Mouse (Mus musculus): ENCODE data around the gene Tex14.

The Tex14 gene

DNA sequence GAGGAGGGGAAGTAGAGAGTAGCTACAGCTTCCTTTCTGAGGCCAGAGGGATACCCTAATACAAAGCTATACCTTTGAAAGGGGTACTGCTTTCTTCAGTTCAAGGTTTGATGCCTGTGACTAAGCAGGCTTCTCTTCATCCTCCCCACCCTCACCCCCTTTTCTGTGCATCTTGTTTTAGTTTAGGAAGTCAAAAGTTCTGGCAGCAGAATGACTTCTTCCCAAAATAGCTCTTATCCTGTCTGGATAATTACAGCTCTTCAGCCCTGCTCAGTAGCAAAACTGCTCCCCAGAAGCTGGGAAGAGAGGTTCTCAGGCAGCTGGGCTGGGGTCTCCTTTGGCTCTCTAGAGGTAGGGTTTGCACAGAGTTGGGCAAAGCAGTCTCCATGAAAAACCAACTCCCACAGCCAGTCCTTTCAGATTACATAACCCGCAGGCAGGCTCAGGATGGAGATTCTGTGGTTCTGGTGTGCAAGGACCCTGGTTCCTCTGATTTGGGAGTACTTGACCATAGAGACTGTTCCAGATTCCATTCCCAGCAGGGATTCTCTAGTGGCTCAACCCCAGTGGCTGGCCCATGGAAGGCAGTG is 166.6 kb downstream of the Tex14 start:
- DNase-seq (ENCODE audit: extremely low spot score): no peak

DNA sequence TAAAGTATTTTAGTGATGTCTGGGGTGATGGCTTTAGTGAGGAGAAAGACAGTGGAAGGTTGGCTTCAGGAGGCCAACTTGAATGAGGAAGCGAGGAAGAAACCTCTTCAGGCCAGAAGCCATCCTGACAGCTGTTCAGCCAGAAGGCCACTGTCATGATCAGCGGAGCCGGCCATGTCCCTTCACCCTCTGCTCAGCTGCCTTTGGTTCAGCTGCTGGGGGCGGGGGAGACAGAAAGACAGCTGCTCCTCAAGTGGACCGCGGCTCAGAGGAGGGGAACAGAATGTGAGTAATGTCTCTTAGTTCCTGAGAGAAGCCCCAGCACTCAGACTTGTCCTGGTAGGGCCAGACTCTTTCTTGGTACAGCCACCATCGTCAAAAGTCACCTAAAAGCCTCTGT is 168.9 kb downstream of the Tex14 start:
- DNase-seq (ENCODE audit: extremely low spot score): no peak

DNA sequence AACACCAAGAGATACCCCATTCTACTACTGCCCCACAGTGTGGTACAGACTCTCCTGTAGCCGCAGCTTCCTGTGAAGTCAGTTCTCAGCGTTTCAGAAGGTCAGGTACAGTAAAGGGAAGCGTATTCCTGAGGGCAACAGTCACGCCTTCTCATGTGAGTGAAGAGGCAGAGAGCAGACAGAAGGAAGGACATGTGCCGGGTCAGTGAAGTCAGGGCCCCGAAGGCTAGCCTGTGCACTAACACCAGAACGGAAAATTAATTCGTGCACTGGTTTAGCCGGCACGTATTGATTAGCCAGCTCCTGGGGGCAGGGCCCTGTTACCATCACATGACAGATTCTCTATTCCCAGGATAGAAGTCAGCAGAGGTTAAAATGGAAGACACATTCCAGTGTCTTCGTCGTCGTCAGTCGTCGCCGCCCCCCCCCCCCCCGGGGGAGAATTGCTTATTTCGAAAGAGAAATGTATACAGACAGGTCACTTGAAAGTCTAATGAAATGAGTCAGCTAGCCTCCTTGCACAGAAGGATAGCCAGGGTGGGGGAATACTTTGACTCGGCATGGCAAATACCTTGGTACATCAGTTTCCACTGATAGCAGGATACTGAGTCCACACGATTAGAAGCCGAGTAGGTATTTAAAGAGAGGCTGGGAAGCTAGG is 169.8 kb downstream of the Tex14 start:
- DNase-seq (ENCODE audit: extremely low spot score): no peak

DNA sequence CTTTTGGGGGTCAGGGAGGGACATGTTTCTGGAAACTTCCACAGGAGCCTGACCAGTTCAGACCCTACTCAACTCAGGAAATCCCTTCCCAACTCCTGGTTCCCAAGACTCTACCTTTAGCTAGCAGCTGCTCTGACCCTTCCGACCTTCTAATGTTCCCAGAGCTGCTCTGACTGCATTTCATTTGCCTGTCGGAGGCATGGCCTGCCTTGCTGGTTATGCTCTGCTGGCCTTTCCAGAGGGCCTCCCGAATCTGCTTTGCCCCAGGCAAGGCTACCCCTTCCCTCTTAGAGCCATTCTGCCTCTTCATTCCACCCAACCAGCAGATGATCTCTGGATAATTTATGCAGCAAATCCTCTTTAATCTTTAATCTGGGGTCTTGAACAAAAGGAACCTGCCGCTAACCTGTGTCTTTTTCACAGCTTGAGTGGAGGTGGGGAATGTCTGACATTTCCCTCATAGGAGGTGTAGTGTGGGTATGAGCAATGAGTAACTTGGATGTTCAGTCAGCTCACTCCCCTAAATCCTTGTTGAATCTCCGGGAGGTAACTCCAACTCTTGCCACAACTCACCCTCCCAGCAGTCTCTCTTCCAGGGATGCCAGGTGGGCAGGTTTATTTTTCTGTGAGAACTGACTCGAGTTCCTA is 172.9 kb downstream of the Tex14 start:
- DNase-seq (ENCODE audit: extremely low spot score): no peak

DNA sequence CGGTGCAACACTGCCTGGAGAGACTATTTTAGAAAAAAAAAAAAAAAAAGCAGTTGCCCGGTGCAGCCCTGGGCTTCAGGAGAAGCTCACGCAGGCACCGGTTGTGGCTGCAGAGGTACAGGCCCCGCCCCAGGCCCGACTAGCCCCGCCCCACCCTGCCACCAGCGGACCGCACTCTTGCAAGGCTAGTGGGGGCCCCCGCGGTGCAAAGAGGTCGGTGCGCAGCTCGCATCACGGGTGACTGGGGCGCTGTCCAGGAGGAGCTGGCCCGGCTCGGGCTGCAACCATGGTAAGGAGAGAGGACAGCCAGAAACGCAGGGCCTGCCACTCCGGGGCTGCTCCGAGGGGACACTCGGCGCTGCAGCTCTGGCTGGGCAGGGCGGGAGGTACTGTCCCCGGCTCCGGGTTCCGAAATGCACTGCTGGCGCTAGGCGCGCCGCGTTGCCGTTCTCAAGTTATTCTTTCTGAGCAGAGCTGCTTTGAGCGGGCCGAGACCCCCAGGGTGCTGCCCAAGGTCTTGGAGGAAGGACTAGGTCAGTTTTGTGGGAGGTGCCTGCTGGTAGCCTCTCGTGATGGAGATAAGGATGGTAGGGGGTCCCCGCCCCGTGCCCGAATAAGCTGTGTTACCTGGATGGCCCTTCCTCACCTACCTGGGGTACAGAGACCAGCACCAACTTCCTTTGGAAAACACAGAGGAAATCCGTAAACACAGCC is 173.5 kb downstream of the Tex14 start:
- DNase-seq (ENCODE audit: extremely low spot score): peak; percentile 71

DNA sequence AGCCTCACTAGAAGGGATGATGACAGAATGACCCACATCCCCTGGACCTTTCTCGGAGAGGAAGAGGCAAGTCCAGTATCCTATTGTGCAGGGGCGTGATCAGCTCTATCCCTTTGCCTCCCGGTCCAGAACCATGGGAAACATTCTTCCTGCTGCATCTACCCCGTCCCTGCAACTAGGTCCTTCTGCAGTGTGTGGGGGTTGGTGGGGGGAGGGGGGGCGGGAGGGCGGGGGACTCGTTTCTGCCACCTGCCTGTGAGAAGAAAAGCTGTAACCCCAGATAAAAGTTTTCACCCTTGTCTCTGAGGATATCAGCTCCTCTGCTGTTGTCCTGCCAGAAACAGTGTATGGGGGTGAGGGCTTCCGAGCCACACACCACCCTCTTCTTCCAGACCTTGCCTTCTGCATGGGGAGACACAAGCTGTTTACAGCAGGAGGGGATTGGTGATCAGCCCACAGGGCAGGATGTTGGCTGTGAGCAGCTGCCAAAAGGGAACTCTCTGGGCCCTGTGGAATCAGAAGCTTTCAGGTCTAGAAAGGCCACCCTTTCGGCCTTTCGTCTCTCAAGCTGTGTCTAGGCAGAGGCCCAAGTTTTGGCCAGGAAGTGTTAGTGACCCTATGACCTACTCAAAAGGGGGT is 174.2 kb downstream of the Tex14 start:
- DNase-seq (ENCODE audit: extremely low spot score): peak; percentile 27

DNA sequence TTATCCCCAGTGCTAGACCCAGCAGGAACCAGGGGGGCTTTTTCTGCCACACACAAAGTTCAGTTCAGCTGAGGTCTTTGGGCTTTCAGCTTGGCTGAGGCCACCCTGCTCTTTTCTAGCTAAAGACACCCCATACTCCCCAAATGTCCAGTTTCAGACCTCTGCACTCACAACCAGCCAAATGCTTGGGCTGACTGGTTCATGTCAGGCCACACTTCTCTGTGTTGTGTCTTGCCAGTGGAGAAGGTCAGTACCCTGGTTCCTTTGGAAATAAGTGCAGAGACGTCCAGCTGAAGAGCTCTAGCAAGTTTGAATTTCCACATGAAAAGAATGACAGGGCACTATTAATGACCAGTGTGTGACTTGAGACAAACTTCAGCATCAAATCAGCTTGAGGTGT is 174.8 kb downstream of the Tex14 start:
- DNase-seq (ENCODE audit: extremely low spot score): no peak

DNA sequence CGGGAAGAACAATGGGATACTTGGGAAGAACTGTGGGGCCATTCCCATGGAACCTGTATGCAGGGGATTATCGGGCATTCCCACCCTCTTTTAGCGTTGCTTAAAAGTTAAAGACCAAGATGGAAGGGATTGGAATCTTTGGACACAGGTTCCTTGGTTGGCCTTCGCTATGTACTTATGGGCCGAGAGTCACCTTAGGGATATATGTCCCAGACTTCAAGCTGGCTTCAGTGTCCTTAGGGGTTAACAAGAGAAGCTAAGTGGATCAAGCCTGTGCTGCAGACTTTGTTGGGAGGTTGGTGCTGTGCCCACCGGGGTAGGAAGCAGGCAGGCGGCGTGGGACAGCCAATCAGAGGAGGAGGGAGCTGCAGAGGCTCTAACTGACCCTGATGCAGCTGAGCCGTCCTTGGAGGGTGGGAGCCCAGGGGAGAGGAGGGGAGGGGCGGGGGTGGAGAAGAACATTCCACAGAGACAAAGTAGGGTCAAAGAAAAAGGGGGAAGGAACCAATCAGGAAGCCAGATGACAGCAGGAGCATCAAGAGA is 175.7 kb downstream of the Tex14 start:
- DNase-seq (ENCODE audit: extremely low spot score): no peak

DNA sequence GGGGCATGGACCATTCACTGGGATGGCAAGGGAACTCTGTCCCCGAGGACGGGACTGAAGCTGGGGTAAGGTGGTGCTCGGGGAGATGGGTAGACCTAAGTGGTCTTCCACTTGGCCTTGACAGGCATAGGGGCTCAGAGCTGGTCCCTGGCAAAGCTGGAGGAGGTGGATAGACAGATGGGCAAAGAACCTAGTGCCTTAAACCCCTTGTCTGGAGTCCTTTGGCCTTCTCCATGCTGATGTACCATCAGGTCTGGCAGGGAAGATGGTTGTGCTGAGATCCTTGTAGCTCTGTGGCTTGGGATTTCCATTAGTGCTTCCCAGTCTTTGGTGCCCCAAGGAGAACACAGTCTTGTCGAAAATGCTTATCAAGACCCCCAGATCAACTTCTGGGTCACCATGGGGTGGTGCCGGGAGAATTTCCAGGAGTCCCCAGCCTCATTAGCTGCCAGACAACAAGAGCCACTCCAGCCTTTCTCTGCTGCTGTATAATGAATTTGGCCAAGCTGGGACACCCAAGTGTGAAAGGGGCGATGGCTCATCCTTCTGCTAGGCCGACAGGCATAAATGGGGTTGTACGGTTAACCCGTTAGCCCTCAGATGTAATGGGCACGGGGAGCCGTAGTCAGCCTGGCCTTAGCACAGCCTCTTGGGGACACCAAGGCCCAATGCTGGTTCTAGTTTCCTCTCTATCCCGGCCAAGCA is 176.4 kb downstream of the Tex14 start:
- DNase-seq (ENCODE audit: extremely low spot score): no peak

DNA sequence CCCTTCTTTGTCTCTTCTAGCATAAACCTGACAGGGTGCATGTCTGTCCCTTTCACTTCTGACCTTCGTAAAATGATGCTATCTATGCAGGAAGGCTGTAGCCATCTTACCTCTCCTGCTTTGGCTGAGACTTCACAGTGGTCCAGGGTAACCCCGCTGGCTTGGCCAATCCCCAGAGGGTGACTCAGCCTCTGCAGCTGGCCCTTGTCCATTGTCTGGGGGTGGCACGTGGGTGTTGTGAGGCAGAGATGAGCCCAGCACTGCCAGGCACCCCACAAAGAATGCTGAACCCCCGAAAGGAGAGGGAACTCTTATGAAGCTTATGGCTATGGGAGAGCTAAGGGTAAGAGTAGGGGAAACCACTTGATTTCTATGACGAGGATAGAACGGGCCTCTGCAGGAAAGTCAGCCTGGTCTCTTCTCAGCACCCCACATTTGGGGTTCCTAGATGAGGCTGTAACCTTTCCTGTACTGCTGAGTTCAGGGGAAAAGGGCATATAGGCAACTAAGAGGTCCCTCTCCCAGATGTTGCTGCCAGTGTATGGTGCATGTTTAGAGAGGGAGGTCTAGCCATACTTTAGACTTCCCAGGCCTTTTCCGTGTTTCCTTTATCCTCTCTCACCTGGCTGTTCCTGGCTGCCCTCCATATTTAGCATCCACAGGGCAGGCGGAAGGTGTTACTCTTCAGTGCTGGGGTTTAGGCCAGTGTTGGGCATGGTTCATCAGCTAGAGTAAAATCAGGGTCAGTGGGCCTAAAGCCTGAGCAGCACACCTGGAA is 177.3 kb downstream of the Tex14 start:
- no peak for DNase-seq (ENCODE audit: extremely low spot score)

DNA sequence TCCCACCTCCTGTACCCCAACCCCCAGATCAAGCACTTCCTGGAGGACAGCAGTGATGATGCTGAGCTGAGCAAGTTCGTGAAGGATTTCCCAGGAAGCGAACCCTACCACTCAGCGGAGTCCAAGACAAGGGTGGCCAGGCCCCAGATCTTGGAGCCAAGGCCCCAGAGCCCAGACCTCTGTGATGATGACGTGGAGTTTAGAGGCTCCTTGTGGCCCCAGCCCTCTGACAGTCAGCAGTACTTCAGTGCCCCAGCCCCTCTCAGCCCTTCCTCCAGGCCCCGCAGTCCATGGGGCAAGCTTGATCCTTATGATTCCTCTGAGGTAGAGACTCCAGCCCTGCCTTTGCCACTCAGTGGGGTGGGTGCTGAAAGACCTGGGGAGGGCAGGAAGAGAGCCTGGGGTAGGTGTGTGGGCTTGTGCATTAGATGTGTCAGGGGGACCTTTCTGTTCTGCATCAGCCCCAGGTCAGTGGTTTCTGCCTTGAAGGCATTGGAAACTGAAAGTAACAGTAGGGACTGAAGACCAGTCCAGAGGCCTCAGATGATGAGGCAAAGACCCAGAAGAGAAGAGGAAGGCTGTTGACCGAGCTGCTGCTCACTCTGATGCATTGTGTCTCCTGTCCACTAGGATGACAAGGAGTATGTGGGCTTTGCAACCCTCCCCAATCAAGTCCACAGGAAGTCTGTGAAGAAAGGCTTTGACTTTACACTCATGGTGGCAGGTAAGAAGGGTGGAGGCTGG is 178.6 kb downstream of the Tex14 start:
- no peak for DNase-seq (ENCODE audit: extremely low spot score)

DNA sequence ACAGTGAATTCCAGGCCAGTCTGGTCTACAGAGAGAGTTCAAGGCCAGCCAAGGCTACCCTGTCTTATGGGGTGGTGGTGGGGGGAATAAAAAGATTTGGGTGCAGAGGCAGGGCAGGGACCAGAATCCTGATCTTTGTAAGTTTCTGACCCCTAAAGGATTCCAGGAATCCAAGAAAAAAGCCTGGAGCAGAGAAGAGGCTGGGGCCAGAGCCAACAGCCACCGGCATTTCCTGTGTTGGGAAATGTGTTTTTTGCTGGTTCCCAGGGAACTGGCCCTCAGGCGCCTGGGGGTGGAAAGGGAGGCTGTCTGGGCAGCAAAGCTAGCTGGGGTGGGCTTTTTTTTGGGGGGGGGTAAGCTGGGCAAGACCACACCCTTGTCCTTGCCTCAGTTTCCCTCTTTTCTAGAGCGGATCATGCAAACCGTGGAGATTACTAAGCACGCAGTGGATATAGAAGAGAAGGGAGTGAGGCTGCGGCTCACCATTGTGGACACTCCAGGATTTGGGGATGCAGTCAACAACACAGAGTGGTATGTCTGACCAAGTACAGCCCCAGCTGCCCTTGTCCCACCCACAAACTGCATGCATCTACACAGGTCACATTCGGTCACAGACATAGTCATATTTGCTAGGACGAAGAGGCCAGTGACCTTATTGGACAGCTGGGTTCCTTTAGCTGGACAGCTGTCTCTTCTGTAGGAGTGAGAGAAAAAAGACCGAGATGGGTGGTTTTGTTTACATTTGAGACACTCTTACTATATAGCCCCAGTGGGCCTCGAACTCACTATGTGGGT is 180.0 kb downstream of the Tex14 start:
- DNase-seq (ENCODE audit: extremely low spot score): no peak

DNA sequence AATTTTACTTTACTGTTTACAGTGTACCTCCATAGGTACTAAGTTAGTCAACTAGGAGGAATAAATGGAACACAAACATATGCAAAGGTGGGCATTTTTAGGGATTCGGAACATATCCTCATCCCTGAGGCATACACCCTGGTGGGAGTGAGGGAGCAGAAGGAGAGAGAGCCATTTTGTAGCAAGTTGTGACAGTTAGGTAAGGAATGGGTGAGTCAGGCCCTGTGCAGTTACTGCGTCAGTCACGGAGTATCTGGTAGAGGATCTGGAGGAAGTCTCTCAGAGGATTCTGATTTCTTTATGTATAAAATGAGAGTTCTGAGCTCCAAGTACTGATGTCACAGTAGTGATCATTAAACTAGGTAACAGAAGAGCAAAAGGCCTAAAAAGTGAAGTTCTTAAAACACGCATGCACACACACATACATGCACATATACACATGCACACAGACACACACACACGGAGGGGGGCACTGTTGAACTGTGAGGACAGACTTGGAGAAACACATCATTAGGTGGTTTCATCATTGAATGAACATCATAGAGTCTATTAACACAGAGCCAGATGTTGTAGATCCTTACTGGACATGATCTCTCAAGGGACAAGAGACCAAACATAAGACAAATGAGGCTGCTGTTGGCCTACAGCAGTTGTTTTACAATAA is 182.5 kb downstream of the Tex14 start:
- no peak for DNase-seq (ENCODE audit: extremely low spot score)

DNA sequence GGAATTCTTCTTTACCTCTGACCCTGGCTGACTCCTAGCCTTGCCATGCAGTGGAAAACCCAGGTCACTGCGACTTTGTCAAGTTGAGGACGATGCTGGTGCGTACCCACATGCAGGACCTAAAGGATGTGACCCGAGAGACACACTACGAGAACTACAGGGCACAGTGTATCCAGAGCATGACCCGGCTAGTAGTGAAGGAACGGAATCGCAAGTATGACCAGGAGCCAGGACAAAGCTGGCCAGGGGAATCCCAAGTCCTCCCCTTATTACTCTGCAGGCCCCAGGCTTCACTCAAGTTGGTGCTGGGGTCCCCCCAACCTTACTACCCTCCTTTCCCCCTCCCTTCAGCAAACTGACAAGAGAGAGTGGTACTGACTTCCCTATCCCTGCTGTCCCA is 184.7 kb downstream of the Tex14 start:
- no peak for DNase-seq (ENCODE audit: extremely low spot score)

DNA sequence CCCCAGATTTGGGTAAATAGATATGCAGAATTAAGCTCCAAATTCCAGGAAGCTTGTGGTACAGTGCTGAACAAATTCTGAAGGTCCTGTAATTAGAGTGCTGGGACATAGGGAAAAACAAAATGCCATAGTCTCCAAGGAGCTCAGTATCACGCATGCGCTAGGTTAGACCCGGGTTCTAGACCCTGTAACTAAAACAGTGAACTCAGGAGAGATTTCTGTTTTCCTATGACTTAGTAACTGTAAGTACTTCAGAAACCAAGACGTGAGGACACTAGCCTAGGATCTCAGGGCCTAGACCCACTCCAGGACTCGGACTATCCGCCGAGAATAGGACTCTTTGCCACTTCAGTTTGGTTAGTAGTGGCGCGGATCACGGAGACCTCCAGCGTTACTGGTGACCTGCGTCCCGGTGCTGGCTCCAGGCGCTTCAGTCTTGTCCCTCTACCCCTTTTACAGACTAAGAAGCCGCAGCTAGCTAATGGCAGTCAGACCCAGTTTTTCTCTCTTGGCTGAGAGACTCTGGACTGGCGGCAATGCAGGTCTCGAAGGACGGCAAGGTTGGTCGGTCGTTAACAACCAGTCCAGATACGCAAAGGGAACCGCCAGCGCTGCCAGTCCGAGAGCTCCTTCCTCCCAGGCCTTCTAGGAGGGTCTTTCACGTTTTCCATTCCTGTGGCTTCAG is 186.1 kb downstream of the Tex14 start:
- DNase-seq (ENCODE audit: extremely low spot score): peak; percentile 56

DNA sequence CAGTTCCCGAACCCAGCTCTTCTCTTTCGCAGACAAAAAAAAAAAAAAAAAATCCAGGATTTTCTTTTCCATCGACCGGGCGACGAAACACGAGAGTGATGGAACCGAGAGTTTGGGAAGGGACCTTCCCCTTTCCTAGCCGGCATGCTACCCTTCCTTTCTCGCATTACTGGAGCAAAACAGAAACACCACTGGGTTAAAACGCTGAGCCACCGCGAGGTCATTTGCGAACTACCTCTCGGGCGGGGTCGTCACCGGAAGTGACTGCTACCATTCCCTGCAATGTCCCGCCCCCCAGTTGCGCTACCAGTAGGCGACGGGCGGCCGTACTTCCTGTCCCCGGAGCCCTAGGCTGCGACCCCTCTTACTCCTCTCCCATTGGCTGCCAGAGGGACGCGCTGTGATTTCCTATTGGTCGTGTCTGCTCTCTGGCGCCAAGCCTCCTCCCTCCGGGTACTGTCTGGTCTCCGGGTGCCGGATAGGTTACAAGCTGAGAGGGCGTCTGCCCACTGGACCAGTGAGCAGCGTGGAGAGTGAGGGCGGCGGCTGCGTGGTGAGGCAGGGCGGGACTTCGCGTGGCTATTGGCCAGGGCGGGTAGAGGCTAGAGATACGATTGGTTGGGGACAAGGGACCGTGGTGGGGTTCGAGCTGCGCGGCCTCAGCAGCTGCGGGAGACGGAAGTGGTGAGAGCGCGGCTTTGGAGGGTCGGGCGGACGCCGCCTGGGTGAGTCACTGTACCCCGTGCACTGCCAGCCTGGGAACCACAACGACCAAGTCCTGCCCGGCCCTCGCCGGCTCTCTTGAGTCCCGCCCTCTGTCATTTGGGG is 186.9 kb downstream of the Tex14 start, which contains the start of gene Mtmr4:
Mtmr4 (plus strand) TSS at position 637 of the 828 bp plus-strand sequence.
- peak; percentile 99 for DNase-seq (ENCODE audit: extremely low spot score)

DNA sequence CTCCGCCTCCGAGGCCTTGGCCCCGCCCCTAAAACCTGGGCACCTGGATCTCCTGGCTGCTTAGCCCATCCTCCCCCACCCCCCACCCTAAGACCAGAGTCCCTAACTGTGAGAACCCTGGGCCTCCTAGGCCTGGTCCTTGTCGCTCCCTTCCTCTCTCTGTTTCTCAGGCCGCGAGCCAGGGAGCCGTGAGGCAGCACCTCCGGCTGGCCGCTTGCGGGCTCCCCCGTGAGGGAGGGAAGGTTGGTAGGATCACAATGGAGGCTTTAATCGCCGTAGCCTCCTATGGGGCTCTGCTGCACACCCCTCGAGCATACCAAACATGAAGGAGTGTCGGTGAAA is 187.5 kb downstream of the Tex14 start:
- DNase-seq (ENCODE audit: extremely low spot score): no peak
